ENCODE assay signal across 19 mouse cellular contexts in the genomic region with DNA sequence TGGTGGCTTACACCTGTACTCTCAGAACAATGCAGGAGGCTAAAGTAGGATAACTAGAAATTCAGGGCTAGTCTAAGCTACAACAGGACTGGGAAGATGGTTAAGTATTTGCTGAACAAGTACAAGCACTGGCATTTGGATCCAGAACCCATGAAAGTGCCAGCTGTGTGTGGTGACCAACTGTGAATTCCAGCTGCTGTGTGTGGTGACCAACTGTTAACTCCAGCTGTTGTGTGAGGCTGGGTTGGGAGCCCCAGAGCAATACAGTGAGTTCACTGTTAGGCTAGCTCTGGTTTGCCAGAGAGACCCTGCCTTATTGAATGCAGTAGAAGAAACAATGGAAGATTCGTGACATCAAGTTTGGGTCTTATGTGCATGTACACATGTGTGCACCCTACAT.
"Had no signal": no experiment of that assay in that cellular context is flagged by ENCODE, and none has a peak within 500 bp of the region (broad histone marks: within the 10 kb centered on the region; RNA-seq: fewer than 3 reads in every experiment).

No protein-coding gene starts in this region.

- H3K4me2 ChIP-seq: embryonic facial prominence, embryonic 12.5 days; embryonic facial prominence, embryonic 13.5 days; embryonic facial prominence, embryonic 15.5 days; forebrain, embryonic 12.5 days; forebrain, embryonic 13.5 days; forebrain, embryonic 15.5 days had no signal

- ATAC-seq: forebrain, embryonic 13.5 days; forebrain, embryonic 14.5 days; forebrain, embryonic 15.5 days; forebrain, embryonic 16.5 days; forebrain, postnatal 0 days had no signal

- DNase-seq: embryo, embryonic 11 days; forebrain, postnatal 0 days; gastrocnemius, adult 2 months; gastrocnemius, postnatal 10 days; gastrocnemius, postnatal 14 days; gastrocnemius, postnatal 25 days; gastrocnemius, postnatal 36 days had no signal

- H3K9me3 ChIP-seq: embryonic facial prominence, embryonic 10.5 days; embryonic facial prominence, embryonic 12.5 days; embryonic facial prominence, embryonic 13.5 days; embryonic facial prominence, embryonic 15.5 days; forebrain, embryonic 10.5 days; forebrain, embryonic 12.5 days; forebrain, embryonic 13.5 days; forebrain, embryonic 15.5 days had no signal

- H3K27me3 ChIP-seq: embryonic facial prominence, embryonic 12.5 days; embryonic facial prominence, embryonic 13.5 days; embryonic facial prominence, embryonic 15.5 days; forebrain, embryonic 12.5 days; forebrain, embryonic 13.5 days; forebrain, embryonic 15.5 days had no signal

- H3K27ac ChIP-seq: embryonic facial prominence, embryonic 10.5 days; embryonic facial prominence, embryonic 12.5 days; embryonic facial prominence, embryonic 13.5 days; embryonic facial prominence, embryonic 15.5 days; forebrain, embryonic 10.5 days; forebrain, embryonic 12.5 days; forebrain, embryonic 13.5 days; forebrain, embryonic 15.5 days; gastrocnemius, adult 2 months; heart, adult 2 months had no signal

- H3K4me1 ChIP-seq: embryonic facial prominence, embryonic 10.5 days; embryonic facial prominence, embryonic 12.5 days; embryonic facial prominence, embryonic 13.5 days; embryonic facial prominence, embryonic 15.5 days; forebrain, embryonic 10.5 days; forebrain, embryonic 12.5 days; forebrain, embryonic 13.5 days; forebrain, embryonic 15.5 days had no signal

- H3K9ac ChIP-seq: embryonic facial prominence, embryonic 12.5 days; embryonic facial prominence, embryonic 13.5 days; embryonic facial prominence, embryonic 15.5 days; forebrain, embryonic 12.5 days; forebrain, embryonic 13.5 days; forebrain, embryonic 15.5 days; forebrain, postnatal 0 days had no signal

- H3K4me3 ChIP-seq: embryonic facial prominence, embryonic 10.5 days; embryonic facial prominence, embryonic 12.5 days; embryonic facial prominence, embryonic 13.5 days; embryonic facial prominence, embryonic 15.5 days; erythroblast, embryonic 14.5 days; forebrain, embryonic 10.5 days; forebrain, embryonic 12.5 days; forebrain, embryonic 13.5 days; forebrain, embryonic 15.5 days; gastrocnemius, adult 2 months; heart, adult 2 months had no signal
